Mouse (Mus musculus) heart, embryonic 11.5 days (tissue): ENCODE results near the gene Baz2a. TPM values are rescaled to one million over a fixed set of nuclear protein-coding genes. Genes with fewer than 3 reads are reported as not detected.

Experiments used
- microRNA counts: library from miRNA; unstranded; fragments of <30 nt; microRNA quantifications from one replicate; lab custom pipeline; 2015
- microRNA-seq: library from miRNA; unstranded; fragments of <30 nt; microRNA quantifications from one replicate; pipeline ENCODE4, GENCODE M21; 2016; ENCODE audit warnings: borderline number of aligned reads
- polyA plus RNA-seq: library from polyadenylated mRNA; unstranded; fragments of >200 nt; fragmentation: Nextera tagmentation; extraction: Ambion mirVana; gene quantifications from 2 replicates; pipeline ENCODE4 v1.2.1, GENCODE M21; 2014

Gene Baz2a
- polyA plus RNA-seq, 1 experiment from 2014 or later: 21.7 TPM

MicroRNAs encoded within 50 kb of the gene (microRNA counts, 519-probe panel; counts per million panel counts)
- 32.2 counts per million for microRNA mmu-miR-677 (lab: Ali Mortazavi, UCI)

Small RNAs within 50 kb of the gene (microRNA-seq; reads per million reads assigned to microRNA genes)
- 51.0 reads per million, percentile 58 among the genes with 10 or more reads in this experiment for gene Mir677

Other genes starting within 250 kb of the Baz2a start
- not detected in 2 replicates for gene Rdh19, start 241.6 kb upstream of the Baz2a start, polyA plus RNA-seq
- not detected in 2 replicates for gene Rdh16f2, start 225.1 kb upstream of the Baz2a start, polyA plus RNA-seq
- not detected in 2 replicates for gene Rdh7, start 202.8 kb upstream of the Baz2a start, polyA plus RNA-seq
- not detected in 2 replicates for gene Sdr9c7, start 193.1 kb upstream of the Baz2a start, polyA plus RNA-seq
- not detected in 2 replicates for gene Hsd17b6, start 84.0 kb upstream of the Baz2a start, polyA plus RNA-seq
- gene Prim1, start 76.4 kb upstream of the Baz2a start, polyA plus RNA-seq: 56.0 and 61.4 TPM in 2 replicates
- 678 and 713 TPM in 2 replicates for gene Naca, start 56.0 kb upstream of the Baz2a start, polyA plus RNA-seq
- 354 and 377 TPM in 2 replicates for gene Ptges3, start 32.6 kb upstream of the Baz2a start, polyA plus RNA-seq
- gene Atp5b, start 8.3 kb upstream of the Baz2a start, polyA plus RNA-seq: 4,523 and 4,948 TPM in 2 replicates
- 36.1 and 38.5 TPM in 2 replicates for gene Rbms2, start 88.7 kb downstream of the Baz2a start, polyA plus RNA-seq
- 0.89 and 1.3 TPM in 2 replicates for gene Gls2, start 102.9 kb downstream of the Baz2a start, polyA plus RNA-seq
- 40.4 and 41.4 TPM in 2 replicates for gene Spryd4, start 120.2 kb downstream of the Baz2a start, polyA plus RNA-seq
- gene Mip, start 134.3 kb downstream of the Baz2a start, polyA plus RNA-seq: not detected in 2 replicates
- 33.1 and 34.2 TPM in 2 replicates for gene Timeless, start 140.5 kb downstream of the Baz2a start, polyA plus RNA-seq
- gene Apon, start 162.5 kb downstream of the Baz2a start, polyA plus RNA-seq: 0.24 TPM in 1 of 2 replicates, not detected in the other
- gene Apof, start 177.1 kb downstream of the Baz2a start, polyA plus RNA-seq: 0.49 TPM in 1 of 2 replicates, not detected in the other
- gene Stat2, start 179.0 kb downstream of the Baz2a start, polyA plus RNA-seq: 8.6 and 11.0 TPM in 2 replicates
- gene Il23a, start 207.2 kb downstream of the Baz2a start, polyA plus RNA-seq: 0.86 and 0.89 TPM in 2 replicates
- 25.9 and 27.7 TPM in 2 replicates for gene Pan2, start 211.8 kb downstream of the Baz2a start, polyA plus RNA-seq
- gene Cnpy2, start 230.9 kb downstream of the Baz2a start, polyA plus RNA-seq: 206 and 224 TPM in 2 replicates
- gene Cs, start 246.2 kb downstream of the Baz2a start, polyA plus RNA-seq: 424 and 466 TPM in 2 replicates